Mouse (Mus musculus) neural tube, embryonic 13.5 days (tissue): ENCODE measurements around the gene Ofcc1. TPM values are rescaled to one million over a fixed set of nuclear protein-coding genes. Genes with fewer than 3 reads are reported as not detected.

Experiments used
- ATAC-seq: fragments of 200-750 bp; cut with Nextera tagmentation; 2 replicates; pipeline ENCODE4 v1.8.0; 2017; ENCODE audit warnings: low read depth, mild to moderate bottlenecking, moderate TSS enrichment, moderate library complexity
- H3K27ac ChIP-seq: fragments of 300-500 bp; sonication (generic); replicated peaks from 2 replicates; pipeline ENCODE4 v1.5.1; 2015; ENCODE audit warnings: moderate library complexity, mild to moderate bottlenecking, inconsistent platforms
- H3K27me3 ChIP-seq: fragments of 300-500 bp; sonication (generic); 2 replicates; pipeline ENCODE4 v1.6.1; 2015; ENCODE audit warnings: mild to moderate bottlenecking, inconsistent platforms
- H3K36me3 ChIP-seq: fragments of 300-500 bp; sonication (generic); 2 replicates; pipeline ENCODE4 v1.6.1; 2015; ENCODE audit warnings: mild to moderate bottlenecking, inconsistent platforms
- H3K4me1 ChIP-seq: fragments of 300-500 bp; sonication (generic); replicated peaks from 2 replicates; pipeline ENCODE4 v1.6.1; 2015; ENCODE audit warnings: inconsistent platforms
- H3K4me2 ChIP-seq: fragments of 300-500 bp; sonication (generic); 2 replicates; pipeline ENCODE4 v1.6.1; 2015; ENCODE audit warnings: inconsistent platforms, mild to moderate bottlenecking, moderate library complexity
- H3K4me3 ChIP-seq: fragments of 300-500 bp; sonication (generic); 2 replicates; pipeline ENCODE4 v1.5.1; 2015; ENCODE audit warnings: mild to moderate bottlenecking, inconsistent platforms
- H3K9ac ChIP-seq: fragments of 300-500 bp; sonication (generic); 2 replicates; pipeline ENCODE4 v1.6.1; 2015; ENCODE audit warnings: moderate library complexity, mild to moderate bottlenecking, inconsistent platforms
- H3K9me3 ChIP-seq: fragments of 300-500 bp; sonication (generic); 2 replicates; pipeline ENCODE4 v1.6.1; 2016; ENCODE audit warnings: inconsistent platforms
- WGBS: fragments of 180-500 bp; shearing (Covaris S2); methylation state at CpG from one replicate; pipeline ENCODE4 v1.1.7; 2015; 5-methylcytosine and 5-hydroxymethylcytosine counted together
- polyA plus RNA-seq: library from polyadenylated mRNA; unstranded; fragments of >200 nt; fragmentation: Nextera tagmentation; extraction: Ambion mirVana; gene quantifications from 2 replicates; pipeline ENCODE4 v1.2.1, GENCODE M21; 2015

Gene Ofcc1
- polyA plus RNA-seq, 1 experiment from 2014 or later = not detected

DNA sequence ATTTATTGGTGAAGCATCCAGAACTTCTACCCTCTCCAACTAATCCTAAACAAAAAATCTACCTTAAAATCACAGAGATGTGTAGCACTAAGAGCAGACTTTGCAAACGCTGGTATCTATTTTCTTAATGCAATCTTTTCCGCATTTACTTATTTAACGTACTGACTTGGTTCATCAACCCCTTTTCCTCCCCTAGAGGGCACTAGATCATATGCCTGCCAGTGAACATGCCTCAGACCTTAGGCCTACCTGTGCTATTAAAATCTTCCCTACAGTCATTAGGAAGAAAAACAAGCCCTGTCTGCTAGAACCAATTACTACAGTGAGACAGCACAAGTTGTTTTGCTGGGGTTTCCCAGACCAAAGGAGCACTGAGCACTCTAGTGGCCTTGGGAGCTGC is 404.0 kb downstream of the Ofcc1 start:
- WGBS = 70% methylated on average over 3 of the region's 3 CpGs
- H3K9me3 ChIP-seq = no peaks in the 10 kb centered on the region
- no peak overlapping the region for H3K4me2 ChIP-seq
- no peak overlapping the region for H3K27ac ChIP-seq
- no peak overlapping the region for H3K9ac ChIP-seq
- no peak for ATAC-seq
- no peak overlapping the region for H3K4me3 ChIP-seq
- H3K27me3 ChIP-seq = no peaks in the 10 kb centered on the region
- H3K4me1 ChIP-seq = 0 out of 2 replicates have a peak, but pooled peaks cover 4% of the 10 kb centered on the region
- H3K36me3 ChIP-seq = no peaks in the 10 kb centered on the region

DNA sequence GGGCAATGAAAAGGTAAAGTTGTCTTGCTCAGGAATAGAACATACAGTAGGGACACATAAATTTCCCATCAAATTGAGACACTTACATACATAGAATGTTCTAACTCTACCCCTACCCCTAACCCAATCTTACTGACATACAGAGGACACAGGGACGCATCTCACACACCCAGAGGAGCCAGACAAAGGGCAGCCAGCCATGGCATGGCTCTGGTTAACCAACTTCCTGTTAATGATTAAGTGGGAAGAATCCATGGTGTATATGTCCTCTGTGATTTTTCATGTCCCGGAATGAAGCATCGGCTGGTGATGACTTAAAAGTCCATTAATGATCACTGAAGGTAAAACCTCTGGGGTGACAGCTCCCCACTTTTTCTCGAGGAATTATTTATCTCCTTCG is 405.2 kb downstream of the Ofcc1 start:
- Histone ChIP-seq H3K4me2 (no peak overlapping the region), H3K9me3 (no peaks in the 10 kb centered on the region), H3K27ac (no peak overlapping the region), H3K36me3 (no peaks in the 10 kb centered on the region), H3K4me3 (no peak overlapping the region), H3K4me1 (0 out of 2 replicates have a peak, but pooled peaks cover 4% of the 10 kb centered on the region), H3K9ac (no peak overlapping the region), H3K27me3 (no peaks in the 10 kb centered on the region)
- no peak for ATAC-seq
- WGBS = 51% methylated on average over 5 of the region's 5 CpGs
